Mouse (Mus musculus) MEL (cell line): ENCODE results near the gene Pcsk1. TPM values are rescaled to one million over a fixed set of nuclear protein-coding genes. Genes with fewer than 3 reads are reported as not detected.

ENCODE experiments used
- DNase-seq: peaks from one replicate; pipeline ENCODE4 v3.0.0; 2011; ENCODE audit warnings: low read depth, low spot score
- H3K27ac ChIP-seq: 2 replicates; pipeline ENCODE4 v1.5.1; 2012; ENCODE audit warnings: low read depth, mild to moderate bottlenecking, control low read depth, low read length, moderate library complexity; ENCODE audit not compliant: control insufficient read depth
- H3K27me3 ChIP-seq, 2 experiments: fragments of 150-350 bp in 1 of 2; sonication (generic) in 1 of 2; 2 replicates each; pipeline ENCODE4 v1.6.1; 2012; ENCODE audit warnings: low read length in 2 of 2, mild to moderate bottlenecking in 2 of 2, improper control_type of control experiment in 1 of 2, moderate library complexity in 1 of 2; ENCODE audit not compliant: insufficient read depth in 2 of 2, control insufficient read depth in 1 of 2
- H3K36me3 ChIP-seq, 2 experiments: 2 replicates each; pipeline ENCODE4 v1.6.1; 2012 to 2014; ENCODE audit warnings: low read length in 2 of 2, improper control_type of control experiment in 1 of 2, inconsistent platforms in 1 of 2, mild to moderate bottlenecking in 1 of 2; ENCODE audit not compliant: insufficient read depth in 2 of 2, control insufficient read depth in 1 of 2
- H3K4me1 ChIP-seq, 2 experiments: fragments of 150-350 bp in 1 of 2; sonication (generic) in 1 of 2; 2 replicates each; pipeline ENCODE4 v1.6.1; 2012; ENCODE audit warnings: low read length in 2 of 2, improper control_type of control experiment in 1 of 2, mild to moderate bottlenecking in 1 of 2; ENCODE audit not compliant: insufficient read depth in 2 of 2, control insufficient read depth in 1 of 2
- H3K4me3 ChIP-seq, 2 experiments: fragments of 150-350 bp in 1 of 2; sonication (generic) in 1 of 2; 2 replicates each; pipeline ENCODE4 v1.5.1; 2012; ENCODE audit warnings: low read depth in 2 of 2, low read length in 2 of 2, mild to moderate bottlenecking in 2 of 2, moderate library complexity in 2 of 2, control low read depth in 1 of 2, improper control_type of control experiment in 1 of 2; ENCODE audit not compliant: control insufficient read depth in 1 of 2, insufficient read depth in 1 of 2
- H3K79me2 ChIP-seq: 2 replicates; pipeline ENCODE4 v1.6.1; 2012; ENCODE audit warnings: mild to moderate bottlenecking, low read length, moderate library complexity; ENCODE audit not compliant: control insufficient read depth, poor library complexity, insufficient read depth
- H3K9ac ChIP-seq: 2 replicates; pipeline ENCODE4 v1.6.1; 2012; ENCODE audit warnings: low read depth, mild to moderate bottlenecking, control low read depth, low read length, moderate library complexity; ENCODE audit not compliant: control insufficient read depth, poor library complexity, severe bottlenecking
- H3K9me3 ChIP-seq: fragments of 150-350 bp; sonication (generic); replicated peaks from 2 replicates; pipeline ENCODE4 v1.6.1; 2012; ENCODE audit warnings: mild to moderate bottlenecking, low read length, improper control_type of control experiment, moderate library complexity; ENCODE audit not compliant: insufficient read depth
- BHLHE40 ChIP-seq: IDR thresholded peaks from 2 replicates; pipeline ENCODE4 v1.6.1; 2012; ENCODE audit warnings: low read depth, mild to moderate bottlenecking, inconsistent platforms, low read length, improper control_type of control experiment, borderline replicate concordance
- CHD1 ChIP-seq: IDR thresholded peaks from 2 replicates; pipeline ENCODE4 v1.6.1; 2012; ENCODE audit warnings: low read depth, mild to moderate bottlenecking, inconsistent platforms, low read length, improper control_type of control experiment
- CTCF ChIP-seq, 3 experiments: IDR thresholded peaks in 2 of 3; conservative IDR thresholded peaks in 1 of 3; 2 replicates each; pipeline ENCODE4 v1.5.1; 2011 to 2012; ENCODE audit warnings: low read length in 3 of 3, low read depth in 2 of 3, mild to moderate bottlenecking in 2 of 3, improper control_type of control experiment in 1 of 3, inconsistent platforms in 1 of 3, mixed read lengths in 1 of 3, moderate library complexity in 1 of 3; ENCODE audit not compliant: control insufficient read depth in 1 of 3, insufficient read depth in 1 of 3, poor library complexity in 1 of 3, severe bottlenecking in 1 of 3
- E2F4 ChIP-seq: IDR thresholded peaks from 2 replicates; pipeline ENCODE4 v1.6.1; 2011; ENCODE audit warnings: low read depth, low read length, improper control_type of control experiment, borderline replicate concordance
- ELF1 ChIP-seq: IDR thresholded peaks from 2 replicates; pipeline ENCODE4 v1.6.1; 2014; ENCODE audit warnings: low read depth, mild to moderate bottlenecking, inconsistent platforms, low read length, improper control_type of control experiment, moderate library complexity
- GATA1 ChIP-seq: IDR thresholded peaks from 2 replicates; pipeline ENCODE4 v1.6.1; 2011; ENCODE audit warnings: low read depth, low read length, improper control_type of control experiment
- HCFC1 ChIP-seq: IDR thresholded peaks from 2 replicates; pipeline ENCODE4 v1.6.1; 2012; ENCODE audit warnings: low read depth, mild to moderate bottlenecking, inconsistent platforms, low read length, improper control_type of control experiment, moderate library complexity
- JUND ChIP-seq: IDR thresholded peaks from 2 replicates; pipeline ENCODE4 v1.6.1; 2011; ENCODE audit warnings: low read depth, mild to moderate bottlenecking, improper control_type of control experiment, low read length
- MAFK ChIP-seq: IDR thresholded peaks from 2 replicates; pipeline ENCODE4 v1.6.1; 2011; ENCODE audit warnings: low read depth, mild to moderate bottlenecking, low read length, improper control_type of control experiment, borderline replicate concordance
- MAX ChIP-seq: IDR thresholded peaks from 2 replicates; pipeline ENCODE4 v1.6.1; 2011; ENCODE audit warnings: low read length, improper control_type of control experiment
- MAZ ChIP-seq: IDR thresholded peaks from 2 replicates; pipeline ENCODE4 v1.6.1; 2012; ENCODE audit warnings: low read depth, mild to moderate bottlenecking, inconsistent platforms, low read length, improper control_type of control experiment
- MXI1 ChIP-seq: IDR thresholded peaks from 2 replicates; pipeline ENCODE4 v1.6.1; 2011; ENCODE audit warnings: mild to moderate bottlenecking, low read depth, low read length, improper control_type of control experiment
- MYB ChIP-seq: IDR thresholded peaks from 2 replicates; pipeline ENCODE4 v1.6.1; 2011; ENCODE audit warnings: mild to moderate bottlenecking, low read depth, low read length, improper control_type of control experiment
- NRF1 ChIP-seq: IDR thresholded peaks from 2 replicates; pipeline ENCODE4 v1.6.1; 2014; ENCODE audit warnings: low read depth, mild to moderate bottlenecking, inconsistent platforms, low read length, improper control_type of control experiment, moderate library complexity; ENCODE audit not compliant: poor library complexity, insufficient read depth, severe bottlenecking
- POLR2AphosphoS2 ChIP-seq: IDR thresholded peaks from 2 replicates; pipeline ENCODE4 v1.6.1; 2011; ENCODE audit warnings: low read length, improper control_type of control experiment
- RAD21 ChIP-seq: IDR thresholded peaks from 2 replicates; pipeline ENCODE4 v1.6.1; 2011; ENCODE audit warnings: mild to moderate bottlenecking, low read depth, low read length, improper control_type of control experiment
- TAL1 ChIP-seq: IDR thresholded peaks from 2 replicates; pipeline ENCODE4 v1.6.1; 2012; ENCODE audit warnings: mild to moderate bottlenecking, inconsistent platforms, low read length, moderate library complexity, mixed read lengths
- TBP ChIP-seq: IDR thresholded peaks from 2 replicates; pipeline ENCODE4 v1.8.0; 2011; ENCODE audit warnings: low read depth, low read length, improper control_type of control experiment
- UBTF ChIP-seq: IDR thresholded peaks from 2 replicates; pipeline ENCODE4 v1.6.1; 2012; ENCODE audit warnings: low read depth, mild to moderate bottlenecking, inconsistent platforms, low read length, improper control_type of control experiment, moderate library complexity, borderline replicate concordance; ENCODE audit not compliant: insufficient read depth
- USF1 ChIP-seq: IDR thresholded peaks from 2 replicates; pipeline ENCODE4 v1.6.1; 2014; ENCODE audit warnings: low read depth, mild to moderate bottlenecking, inconsistent platforms, low read length, improper control_type of control experiment, moderate library complexity
- USF2 ChIP-seq, 2 experiments: IDR thresholded peaks; 2 replicates each; pipeline ENCODE4 v1.6.1; 2011 to 2012; ENCODE audit warnings: improper control_type of control experiment in 2 of 2, low read length in 2 of 2, borderline replicate concordance in 1 of 2, inconsistent platforms in 1 of 2, low read depth in 1 of 2, mild to moderate bottlenecking in 1 of 2; ENCODE audit not compliant: insufficient read depth in 1 of 2
- ZC3H11A ChIP-seq: IDR thresholded peaks from 2 replicates; pipeline ENCODE4 v1.6.1; 2012; ENCODE audit warnings: low read depth, mild to moderate bottlenecking, inconsistent platforms, low read length, improper control_type of control experiment
- ZMIZ1 ChIP-seq: IDR thresholded peaks from 2 replicates; pipeline ENCODE4 v1.6.1; 2012; ENCODE audit warnings: low read depth, mild to moderate bottlenecking, inconsistent platforms, low read length, improper control_type of control experiment, moderate library complexity
- polyA plus RNA-seq, 2 experiments: library from polyadenylated mRNA; stranded (reverse) in 1 of 2; unstranded in 1 of 2; fragments of >175 nt in 1 of 2; fragments of >200 nt in 1 of 2; gene quantifications; 2 replicates each; pipeline versions ENCODE4 v1.2.1 to v1.2.4; 2012; ENCODE audit warnings: low replicate concordance in 2 of 2, low read depth in 1 of 2; ENCODE audit not compliant: insufficient read length in 2 of 2, insufficient read depth in 1 of 2, missing spikeins in 1 of 2
- total RNA-seq: library from RNA; depleted of rRNA; stranded (reverse); fragments of 300-350 nt; gene quantifications from 2 replicates; pipeline ENCODE4 v1.2.3, GENCODE M21; 2012

Pcsk1 gene
- total and polyA plus RNA-seq, 3 experiments = not detected

DNA sequence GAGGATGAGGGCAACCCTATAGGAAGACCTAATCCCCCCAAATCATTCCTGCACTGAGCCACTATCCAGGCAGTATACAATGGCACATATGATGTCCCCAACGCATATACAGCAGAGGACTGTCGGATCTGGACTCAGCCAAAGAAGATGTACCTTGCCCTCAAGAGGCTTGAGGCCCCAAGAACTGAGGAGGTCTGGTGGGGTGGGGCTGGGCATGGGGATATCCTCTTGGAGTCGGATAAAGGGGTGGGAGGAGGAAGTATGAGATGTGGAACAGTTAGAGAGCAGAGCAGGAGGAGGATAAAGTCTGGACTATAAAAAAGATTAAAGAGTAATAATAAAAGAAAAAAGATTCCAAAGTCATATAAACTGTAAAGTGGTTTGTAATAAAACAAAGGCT, 25.7 kb upstream of the Pcsk1 start:
- no peak for TF ChIP-seq MXI1
- no peak for TF ChIP-seq MAFK
- no peak for TF ChIP-seq TBP
- no peak for TF ChIP-seq USF1
- no peak for TF ChIP-seq JUND
- TF ChIP-seq CHD1 = no peak
- no peak for TF ChIP-seq NRF1
- TF ChIP-seq MAX = no peak
- TF ChIP-seq ZC3H11A = no peak
- no peak for TF ChIP-seq BHLHE40
- no peak for TF ChIP-seq E2F4
- no peaks in the 10 kb centered on the region for H3K9me3 ChIP-seq
- no peak overlapping the region for H3K4me3 ChIP-seq
- H3K4me1 ChIP-seq = no peaks in the 10 kb centered on the region
- no peaks in the 10 kb centered on the region for H3K36me3 ChIP-seq
- no peak for DNase-seq
- no peak overlapping the region for H3K9ac ChIP-seq
- H3K27me3 ChIP-seq = no peaks in the 10 kb centered on the region
- H3K27ac ChIP-seq = no peak overlapping the region
- H3K79me2 ChIP-seq = no peaks in the 10 kb centered on the region

DNA sequence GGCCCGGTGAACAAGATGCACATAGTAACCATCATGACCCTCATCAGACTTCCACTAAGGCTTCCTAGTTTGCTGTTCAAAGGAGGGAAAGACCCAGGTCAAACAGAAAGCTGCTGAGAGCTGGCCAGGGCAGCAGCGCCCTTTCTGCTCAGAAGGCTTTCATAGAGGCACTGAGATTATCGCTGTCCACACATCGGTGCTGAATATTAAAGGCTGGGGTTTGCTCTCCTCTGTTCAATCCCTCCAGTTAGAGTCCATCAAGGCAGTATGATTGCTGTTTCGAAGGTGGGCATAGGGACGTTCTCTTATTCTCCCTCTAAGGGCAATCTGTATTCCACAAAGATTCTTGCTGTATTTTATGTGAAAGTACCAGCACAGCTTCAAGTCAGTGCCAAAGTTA, 1.0 kb upstream of the Pcsk1 start:
- H3K27me3 ChIP-seq = no peaks in the 10 kb centered on the region
- H3K36me3 ChIP-seq = no peaks in the 10 kb centered on the region
- no peak overlapping the region for H3K9ac ChIP-seq
- no peak overlapping the region for H3K4me3 ChIP-seq
- no peaks in the 10 kb centered on the region for H3K9me3 ChIP-seq
- no peaks in the 10 kb centered on the region for H3K79me2 ChIP-seq
- no peaks in the 10 kb centered on the region for H3K4me1 ChIP-seq
- no peak overlapping the region for H3K27ac ChIP-seq
- no peak for TF ChIP-seq ZMIZ1
- TF ChIP-seq TBP = no peak
- TF ChIP-seq NRF1 = no peak
- no peak for TF ChIP-seq GATA1
- no peak for TF ChIP-seq UBTF
- no peak for TF ChIP-seq MAZ
- no peak for TF ChIP-seq JUND
- no peak for TF ChIP-seq MXI1
- TF ChIP-seq HCFC1 = no peak
- no peak for TF ChIP-seq MYB
- TF ChIP-seq POLR2AphosphoS2 = no peak
- no peak for TF ChIP-seq CTCF (IDR thresholded peaks at IDR 0.05 in 2 of 3, conservative IDR thresholded peaks at IDR 0.05 in 1 of 3; ENCODE audit: control insufficient read depth in 1 of 3, insufficient read depth in 1 of 3, low read depth in 2 of 3, low read length in 3 of 3, poor library complexity in 1 of 3, severe bottlenecking in 1 of 3)
- TF ChIP-seq TAL1 = no peak
- no peak for TF ChIP-seq ELF1
- no peak for TF ChIP-seq RAD21
- TF ChIP-seq USF2 (IDR thresholded peaks at IDR 0.05; ENCODE audit: borderline replicate concordance in 1 of 2, insufficient read depth in 1 of 2, low read depth in 1 of 2, low read length in 2 of 2) = no peak
- TF ChIP-seq USF1 = no peak
- peak; percentile 11 for DNase-seq
